Mouse (Mus musculus): ENCODE data around the gene Nckap1. TPM values are rescaled to one million over a fixed set of nuclear protein-coding genes. Genes with fewer than 3 reads are reported as not detected.

Nckap1 gene
- total RNA-seq, 2 experiments from 2014 or later, result 412 to 413 TPM

Small RNA genes lying within 50 kb of the gene (microRNA-seq; reads per million reads assigned to microRNA genes)
- 0 reads per million in 2 experiments for gene Mir684-1

Other genes starting within 250 kb of the Nckap1 start
- gene Frzb, start 133.8 kb downstream of the Nckap1 start, total RNA-seq (2021), result 10 to 100 TPM; 23.4 to 25.2 TPM
- gene Dusp19, start 35.7 kb upstream of the Nckap1 start, total RNA-seq (2021), result 10 to 100 TPM; 21.2 to 24.7 TPM
- gene Nup35, start 35.9 kb upstream of the Nckap1 start, total RNA-seq (2021), result 10 to 100 TPM; 15.8 to 17.1 TPM

All from left cerebral cortex, adult 18-20 months (tissue).